Mouse (Mus musculus) layer of hippocampus, postnatal 36 days (tissue): ENCODE data around the gene Tfec. TPM values are rescaled to one million over a fixed set of nuclear protein-coding genes. Genes with fewer than 3 reads are reported as not detected.

Source experiments
- DNase-seq, 2 experiments: peaks; one replicate each; pipeline ENCODE4 v3.0.0; 2022
- total RNA-seq, 2 experiments: library from RNA; stranded (reverse); gene quantifications; 2 replicates each; pipeline ENCODE4 v1.2.3; 2021

Tfec gene
- not detected for total RNA-seq

- no peak for DNase-seq
Observed at GRCm38 (mm10) chr6:16898251-16898862, at the start of gene Tfec. Gene Tfec (minus strand): TSS chr6:16898441.

GRCm38 (mm10) chr6:16947837-16948236, 49.6 kb upstream of the Tfec start:
- DNase-seq, result no peak

GRCm38 (mm10) chr6:16943513-16943912, 45.3 kb upstream of the Tfec start:
- no peak for DNase-seq

GRCm38 (mm10) chr6:16942433-16942832, 44.2 kb upstream of the Tfec start:
- DNase-seq, result no peak

- DNase-seq, result no peak
Observed at GRCm38 (mm10) chr6:16931059-16931458, 32.8 kb upstream of the Tfec start.

GRCm38 (mm10) chr6:16920111-16920656, 21.9 kb upstream of the Tfec start:
- no peak for DNase-seq

- DNase-seq, result no peak
Observed at GRCm38 (mm10) chr6:16891819-16892218, 6.4 kb downstream of the Tfec start.

- no peak for DNase-seq
Observed at GRCm38 (mm10) chr6:16883537-16884307, 14.5 kb downstream of the Tfec start.

- no peak for DNase-seq
Observed at GRCm38 (mm10) chr6:16874021-16874542, 24.2 kb downstream of the Tfec start.

GRCm38 (mm10) chr6:16870067-16870466, 28.2 kb downstream of the Tfec start:
- no peak for DNase-seq

GRCm38 (mm10) chr6:16868314-16868713, 29.9 kb downstream of the Tfec start:
- no peak for DNase-seq

- DNase-seq, result no peak
Observed at GRCm38 (mm10) chr6:16862753-16863508, 35.3 kb downstream of the Tfec start.

GRCm38 (mm10) chr6:16862050-16862449, 36.2 kb downstream of the Tfec start:
- DNase-seq, result no peak

GRCm38 (mm10) chr6:16855879-16856545, 42.2 kb downstream of the Tfec start:
- DNase-seq, result no peak

- DNase-seq, result no peak
Observed at GRCm38 (mm10) chr6:16854977-16855376, 43.3 kb downstream of the Tfec start.

- no peak for DNase-seq
Observed at GRCm38 (mm10) chr6:16846521-16846920, 51.7 kb downstream of the Tfec start.

GRCm38 (mm10) chr6:16835631-16836030, 62.6 kb downstream of the Tfec start:
- DNase-seq, result no peak

GRCm38 (mm10) chr6:16828304-16828703, 69.9 kb downstream of the Tfec start:
- DNase-seq, result no peak

- DNase-seq, result no peak
Observed at GRCm38 (mm10) chr6:16821985-16822384, 76.3 kb downstream of the Tfec start.

- no peak for DNase-seq
Observed at GRCm38 (mm10) chr6:16806302-16806701, 91.9 kb downstream of the Tfec start.

- DNase-seq, result peak; percentile 8 to 10
Observed at GRCm38 (mm10) chr6:16797669-16798068, 100.6 kb downstream of the Tfec start.

GRCm38 (mm10) chr6:16796914-16797313, 101.3 kb downstream of the Tfec start:
- DNase-seq, result no peak
